Mouse (Mus musculus): ENCODE results near the gene Sstr4. TPM values are rescaled to one million over a fixed set of nuclear protein-coding genes. Genes with fewer than 3 reads are reported as not detected.

The Sstr4 gene
- total RNA-seq, 1 experiment = 0.98 TPM

- in situ Hi-C loops (cut with MboI; ENCODE audit: low sequenced_read_pairs in 2 of 2, unreplicated experiment in 2 of 2) = loop anchor here in 1 of 2 experiments (10.0 kb wide), 1 partner anchor 187 kb away; no protein-coding TSS in a partner anchor
- TF ChIP-seq HCFC1 (IDR thresholded peaks at IDR 0.05; ENCODE audit: borderline replicate concordance, insufficient read depth, low read length) (no peak), MAFK (IDR thresholded peaks at IDR 0.05; ENCODE audit: insufficient read depth, low read depth, low read length) (no peak), CHD2 (IDR thresholded peaks at IDR 0.05; ENCODE audit: low read depth, low read length) (no peak), ZC3H11A (IDR thresholded peaks at IDR 0.05; ENCODE audit: borderline replicate concordance, low read depth, low read length) (no peak), ZNF384 (IDR thresholded peaks at IDR 0.05; ENCODE audit: low read depth, low read length) (no peak)
- H3K9ac ChIP-seq (ENCODE audit: insufficient read depth, low read depth, low read length, poor library complexity, severe bottlenecking) = no peak overlapping the region
- no peaks in the 10 kb centered on the region for H3K9me3 ChIP-seq (ENCODE audit: control insufficient read depth, insufficient read depth, low read depth, low read length)
- no peak overlapping the region for H3K27ac ChIP-seq (ENCODE audit: insufficient read depth, low read depth, low read length, poor library complexity, severe bottlenecking)
- no peaks in the 10 kb centered on the region for H3K36me3 ChIP-seq (ENCODE audit: control insufficient read depth, insufficient read depth, low read length, poor library complexity, severe bottlenecking)
- no peaks in the 10 kb centered on the region for H3K4me1 ChIP-seq (ENCODE audit: control insufficient read depth in 2 of 2, insufficient read depth in 2 of 2, low read length in 2 of 2, poor library complexity in 1 of 2)
- no peak overlapping the region for H3K4me3 ChIP-seq (ENCODE audit: insufficient read depth in 1 of 2, low read depth in 1 of 2, low read length in 2 of 2, poor library complexity in 1 of 2, severe bottlenecking in 1 of 2)
- DNase-seq (ENCODE audit: low read depth, low spot score) = no peak
These were observed 7.2 kb upstream of the Sstr4 start for GRCm38 (mm10) chr2:148387652-148388581.

- in situ Hi-C loops (cut with MboI; ENCODE audit: low sequenced_read_pairs in 2 of 2, unreplicated experiment in 2 of 2) = no loop called here
- no peak overlapping the region for H3K27ac ChIP-seq (ENCODE audit: insufficient read depth, low read depth, low read length, poor library complexity, severe bottlenecking)
- no peaks in the 10 kb centered on the region for H3K9me3 ChIP-seq (ENCODE audit: control insufficient read depth, insufficient read depth, low read depth, low read length)
- no peak overlapping the region for H3K4me3 ChIP-seq (ENCODE audit: insufficient read depth in 1 of 2, low read depth in 1 of 2, low read length in 2 of 2, poor library complexity in 1 of 2, severe bottlenecking in 1 of 2)
- no peaks in the 10 kb centered on the region for H3K36me3 ChIP-seq (ENCODE audit: control insufficient read depth, insufficient read depth, low read length, poor library complexity, severe bottlenecking)
- TF ChIP-seq ZNF384 (IDR thresholded peaks at IDR 0.05; ENCODE audit: low read depth, low read length) (no peak), CHD2 (IDR thresholded peaks at IDR 0.05; ENCODE audit: low read depth, low read length) (no peak), HCFC1 (IDR thresholded peaks at IDR 0.05; ENCODE audit: borderline replicate concordance, insufficient read depth, low read length) (no peak), MAFK (IDR thresholded peaks at IDR 0.05; ENCODE audit: insufficient read depth, low read depth, low read length) (no peak), ZC3H11A (IDR thresholded peaks at IDR 0.05; ENCODE audit: borderline replicate concordance, low read depth, low read length) (no peak)
- H3K9ac ChIP-seq (ENCODE audit: insufficient read depth, low read depth, low read length, poor library complexity, severe bottlenecking) = no peak overlapping the region
- H3K4me1 ChIP-seq (ENCODE audit: control insufficient read depth in 2 of 2, insufficient read depth in 2 of 2, low read length in 2 of 2, poor library complexity in 1 of 2) = peaks cover 0 to 3% of the 10 kb centered on the region in 2 experiments; a peak in 1 of 4 replicates
- DNase-seq (ENCODE audit: low read depth, low spot score) = no peak
These were observed 2.0 kb upstream of the Sstr4 start for GRCm38 (mm10) chr2:148393149-148393548.

- in situ Hi-C loops (cut with MboI; ENCODE audit: low sequenced_read_pairs in 2 of 2, unreplicated experiment in 2 of 2) = no loop called here
- no peaks in the 10 kb centered on the region for H3K36me3 ChIP-seq (ENCODE audit: control insufficient read depth, insufficient read depth, low read length, poor library complexity, severe bottlenecking)
- H3K9me3 ChIP-seq (ENCODE audit: control insufficient read depth, insufficient read depth, low read depth, low read length) = no peaks in the 10 kb centered on the region
- H3K4me3 ChIP-seq (ENCODE audit: insufficient read depth in 1 of 2, low read depth in 1 of 2, low read length in 2 of 2, poor library complexity in 1 of 2, severe bottlenecking in 1 of 2) = no peak overlapping the region
- no peak for TF ChIP-seq ZNF384 (IDR thresholded peaks at IDR 0.05; ENCODE audit: low read depth, low read length)
- TF ChIP-seq MAFK (IDR thresholded peaks at IDR 0.05; ENCODE audit: insufficient read depth, low read depth, low read length) = no peak
- TF ChIP-seq ZC3H11A (IDR thresholded peaks at IDR 0.05; ENCODE audit: borderline replicate concordance, low read depth, low read length) = no peak
- TF ChIP-seq CHD2 (IDR thresholded peaks at IDR 0.05; ENCODE audit: low read depth, low read length) = no peak
- TF ChIP-seq HCFC1 (IDR thresholded peaks at IDR 0.05; ENCODE audit: borderline replicate concordance, insufficient read depth, low read length) = no peak
- no peak for DNase-seq (ENCODE audit: low read depth, low spot score)
- H3K27ac ChIP-seq (ENCODE audit: insufficient read depth, low read depth, low read length, poor library complexity, severe bottlenecking) = no peak overlapping the region
- H3K9ac ChIP-seq (ENCODE audit: insufficient read depth, low read depth, low read length, poor library complexity, severe bottlenecking) = no peak overlapping the region
- H3K4me1 ChIP-seq (ENCODE audit: control insufficient read depth in 2 of 2, insufficient read depth in 2 of 2, low read length in 2 of 2, poor library complexity in 1 of 2) = peaks cover 0 to 3% of the 10 kb centered on the region in 2 experiments; a peak in 1 of 4 replicates
These were observed 1.3 kb upstream of the Sstr4 start for GRCm38 (mm10) chr2:148393846-148394245.

GRCm38 (mm10) chr2:148396209-148396608, 1.1 kb downstream of the Sstr4 start:
- in situ Hi-C loops (cut with MboI; ENCODE audit: low sequenced_read_pairs in 2 of 2, unreplicated experiment in 2 of 2) = no loop called here
- Histone ChIP-seq H3K9ac (ENCODE audit: insufficient read depth, low read depth, low read length, poor library complexity, severe bottlenecking) (no peak overlapping the region), H3K4me1 (ENCODE audit: control insufficient read depth in 2 of 2, insufficient read depth in 2 of 2, low read length in 2 of 2, poor library complexity in 1 of 2) (peaks cover 0 to 3% of the 10 kb centered on the region in 2 experiments; a peak in 1 of 4 replicates), H3K27ac (ENCODE audit: insufficient read depth, low read depth, low read length, poor library complexity, severe bottlenecking) (no peak overlapping the region), H3K36me3 (ENCODE audit: control insufficient read depth, insufficient read depth, low read length, poor library complexity, severe bottlenecking) (no peaks in the 10 kb centered on the region), H3K9me3 (ENCODE audit: control insufficient read depth, insufficient read depth, low read depth, low read length) (no peaks in the 10 kb centered on the region), H3K4me3 (ENCODE audit: insufficient read depth in 1 of 2, low read depth in 1 of 2, low read length in 2 of 2, poor library complexity in 1 of 2, severe bottlenecking in 1 of 2) (peak overlapping the region; percentile 64 to 65; a peak in 2 of 4 replicates)
- no peak for DNase-seq (ENCODE audit: low read depth, low spot score)
- no peak for TF ChIP-seq ZC3H11A (IDR thresholded peaks at IDR 0.05; ENCODE audit: borderline replicate concordance, low read depth, low read length)
- TF ChIP-seq CHD2 (IDR thresholded peaks at IDR 0.05; ENCODE audit: low read depth, low read length) = no peak
- TF ChIP-seq MAFK (IDR thresholded peaks at IDR 0.05; ENCODE audit: insufficient read depth, low read depth, low read length) = no peak
- TF ChIP-seq HCFC1 (IDR thresholded peaks at IDR 0.05; ENCODE audit: borderline replicate concordance, insufficient read depth, low read length) = no peak
- TF ChIP-seq ZNF384 (IDR thresholded peaks at IDR 0.05; ENCODE audit: low read depth, low read length) = no peak
